Mouse (Mus musculus) G1E-ER4 (cell line): ENCODE results near the gene Lrrc15. TPM values are rescaled to one million over a fixed set of nuclear protein-coding genes. Genes with fewer than 3 reads are reported as not detected.

Experiments used
- GATA1 ChIP-seq: IDR thresholded peaks from one replicate; pipeline ENCODE4 v1.8.0; 2012; ENCODE audit warnings: low read length, inconsistent platforms
- polyA plus RNA-seq: library from polyadenylated mRNA; stranded (reverse); fragments of >175 nt; gene quantifications from 2 replicates; pipeline ENCODE4 v1.2.3, GENCODE M21; 2012

Gene Lrrc15
- polyA plus RNA-seq = not detected in 2 replicates

GRCm38 (mm10) chr16:30282844-30283495 is at the start of gene Lrrc15:
Gene Lrrc15, minus strand, starts transcription at chr16:30283256.
- no peak for TF ChIP-seq GATA1

- TF ChIP-seq GATA1 = no peak
Observed at GRCm38 (mm10) chr16:30314236-30314635, 31.2 kb upstream of the Lrrc15 start.

GRCm38 (mm10) chr16:30310647-30311046 is 27.6 kb upstream of the Lrrc15 start, which contains the start of gene Gp5:
Gene Gp5, minus strand, starts transcription at chr16:30310779.
- TF ChIP-seq GATA1 = peak; percentile 83

- no peak for TF ChIP-seq GATA1
Observed at GRCm38 (mm10) chr16:30310171-30310515, 27.1 kb upstream of the Lrrc15 start.

GRCm38 (mm10) chr16:30309395-30310170 is 26.5 kb upstream of the Lrrc15 start:
- no peak for TF ChIP-seq GATA1

- no peak for TF ChIP-seq GATA1
Observed at GRCm38 (mm10) chr16:30308616-30309394, 25.7 kb upstream of the Lrrc15 start.

- TF ChIP-seq GATA1 = no peak
Observed at GRCm38 (mm10) chr16:30307961-30308615, 25.0 kb upstream of the Lrrc15 start.

- no peak for TF ChIP-seq GATA1
Observed at GRCm38 (mm10) chr16:30307306-30307705, 24.2 kb upstream of the Lrrc15 start.

- no peak for TF ChIP-seq GATA1
Observed at GRCm38 (mm10) chr16:30306102-30306501, 23.0 kb upstream of the Lrrc15 start.

GRCm38 (mm10) chr16:30304236-30304635 is 21.2 kb upstream of the Lrrc15 start:
- no peak for TF ChIP-seq GATA1

- no peak for TF ChIP-seq GATA1
Observed at GRCm38 (mm10) chr16:30303411-30303810, 20.4 kb upstream of the Lrrc15 start.

- no peak for TF ChIP-seq GATA1
Observed at GRCm38 (mm10) chr16:30302686-30303085, 19.6 kb upstream of the Lrrc15 start.

- TF ChIP-seq GATA1 = no peak
Observed at GRCm38 (mm10) chr16:30299711-30300277, 16.7 kb upstream of the Lrrc15 start.

- no peak for TF ChIP-seq GATA1
Observed at GRCm38 (mm10) chr16:30297450-30297849, 14.4 kb upstream of the Lrrc15 start.

- TF ChIP-seq GATA1 = no peak
Observed at GRCm38 (mm10) chr16:30296601-30297275, 13.7 kb upstream of the Lrrc15 start.
